Mouse (Mus musculus) stomach, postnatal 0 days (tissue): ENCODE results near the gene Rhov.

Experiments used
- CTCF ChIP-seq: IDR thresholded peaks from 2 replicates; pipeline ENCODE4 v1.5.1; 2016; ENCODE audit warnings: antibody characterized with exemption, low read depth, mild to moderate bottlenecking, moderate library complexity
- EP300 ChIP-seq: optimal IDR thresholded peaks from 2 replicates; pipeline ENCODE3; 2016; ENCODE audit warnings: antibody characterized with exemption

GRCm38 (mm10) chr2:119247904-119248303 is 23.2 kb downstream of the Rhov start:
- no peak for TF ChIP-seq CTCF
- TF ChIP-seq EP300: no peak
